Mouse (Mus musculus) gastrocnemius, postnatal 14 days (tissue): ENCODE measurements around the gene Zfp697. TPM values are rescaled to one million over a fixed set of nuclear protein-coding genes. Genes with fewer than 3 reads are reported as not detected.
A peak's percentile ranks its signal among the peaks of the same experiment; 100 is the strongest.
"Not testable (repeated sequence)": the region's sequence is repeated elsewhere in the genome, so short reads cannot be mapped to it uniquely, and the experiment has no call there.

Source experiments
- DNase-seq: peaks from one replicate; pipeline ENCODE4 v3.0.0; 2021; ENCODE audit warnings: mixed read lengths
- intact Hi-C: fragments of 180-260 bp; cut with DNase I; formaldehyde crosslinking; loops from one replicate; pipeline ENCODE4 v1.15.1; 2025; ENCODE audit warnings: low total_unique reads
- total RNA-seq, 2 experiments: library from RNA; stranded (reverse); gene quantifications; 2 replicates each; pipeline ENCODE4 v1.2.3; 2021

Gene Zfp697
- total RNA-seq, 2 experiments from 2014 or later, result 1.2 to 1.3 TPM

- intact Hi-C loops, result no loop called here
These were observed 32.0 kb downstream of the Zfp697 start for GRCm38 (mm10) chr3:98414296-98414695.

GRCm38 (mm10) chr3:98416426-98417250 is 34.4 kb downstream of the Zfp697 start:
- intact Hi-C loops, result no loop called here
- no peak for DNase-seq

More at GRCm38 (mm10) chr3:98414296-98414695, 32.0 kb downstream of the Zfp697 start:
- no peak for DNase-seq

GRCm38 (mm10) chr3:98417328-98417727 is 35.1 kb downstream of the Zfp697 start:
- peak; percentile 76 for DNase-seq
- intact Hi-C loops, result no loop called here

GRCm38 (mm10) chr3:98418991-98419785 is 36.9 kb downstream of the Zfp697 start:
- DNase-seq, result no peak
- intact Hi-C loops, result no loop called here

GRCm38 (mm10) chr3:98419786-98420070 is 37.5 kb downstream of the Zfp697 start:
- intact Hi-C loops, result loop anchor here (5.0 kb wide), 1 partner anchor 42 kb away; no protein-coding TSS in a partner anchor
- DNase-seq, result no peak

GRCm38 (mm10) chr3:98422926-98423325 is 40.7 kb downstream of the Zfp697 start:
- intact Hi-C loops, result loop anchor here (5.0 kb wide), 1 partner anchor 46 kb away; no protein-coding TSS in a partner anchor
- no peak for DNase-seq

GRCm38 (mm10) chr3:98426749-98427148 is 44.5 kb downstream of the Zfp697 start:
- intact Hi-C loops, result no loop called here
- DNase-seq, result no peak

- DNase-seq, result no peak
- intact Hi-C loops, result no loop called here
These were observed 45.0 kb downstream of the Zfp697 start for GRCm38 (mm10) chr3:98427260-98427599.

GRCm38 (mm10) chr3:98427600-98428448 is 45.6 kb downstream of the Zfp697 start:
- DNase-seq, result peak; percentile 79
- intact Hi-C loops, result no loop called here

GRCm38 (mm10) chr3:98428449-98428775 is 46.2 kb downstream of the Zfp697 start:
- intact Hi-C loops, result no loop called here
- DNase-seq, result no peak

- no peak for DNase-seq
- intact Hi-C loops, result no loop called here
These were observed 46.8 kb downstream of the Zfp697 start for GRCm38 (mm10) chr3:98428928-98429525.

- intact Hi-C loops, result no loop called here
- DNase-seq, result no peak
These were observed 52.0 kb downstream of the Zfp697 start for GRCm38 (mm10) chr3:98434088-98434816.

GRCm38 (mm10) chr3:98435030-98435429 is 52.8 kb downstream of the Zfp697 start:
- DNase-seq, result no peak
- intact Hi-C loops, result no loop called here

GRCm38 (mm10) chr3:98442245-98442644 is 60.0 kb downstream of the Zfp697 start:
- intact Hi-C loops, result loop anchor here (5.0 kb wide), 1 partner anchor 80 kb away; no protein-coding TSS in a partner anchor
- DNase-seq, result not testable (repeated sequence)

GRCm38 (mm10) chr3:98443149-98443779 is 61.0 kb downstream of the Zfp697 start:
- not testable (repeated sequence) for DNase-seq
- intact Hi-C loops, result loop anchor here (5.0 kb wide), 1 partner anchor 81 kb away; no protein-coding TSS in a partner anchor

- intact Hi-C loops, result loop anchor here (5.0 kb wide), 1 partner anchor 82 kb away; no protein-coding TSS in a partner anchor
- DNase-seq, result not testable (repeated sequence)
These were observed 61.7 kb downstream of the Zfp697 start for GRCm38 (mm10) chr3:98443924-98444323.

GRCm38 (mm10) chr3:98453786-98454185 is 71.5 kb downstream of the Zfp697 start:
- intact Hi-C loops, DNase-seq: not testable (repeated sequence)

- DNase-seq, intact Hi-C loops: not testable (repeated sequence)
These were observed 74.8 kb downstream of the Zfp697 start, which contains the start of gene Gm4450 for GRCm38 (mm10) chr3:98457026-98457425. Gene Gm4450, minus strand, starts transcription at chr3:98457126.
